Mouse (Mus musculus) liver, postnatal 0 days (tissue): ENCODE results near the gene Mdga1.

Experiments
- CTCF ChIP-seq: sonication (generic); IDR thresholded peaks from 2 replicates; pipeline ENCODE4 v1.5.1; 2016; ENCODE audit warnings: antibody characterized with exemption, low read depth
- EP300 ChIP-seq: IDR thresholded peaks from 2 replicates; pipeline ENCODE4 v1.6.1; 2016; ENCODE audit warnings: antibody characterized with exemption, low read depth, mild to moderate bottlenecking

- TF ChIP-seq CTCF, result peak; percentile 43
- no peak for TF ChIP-seq EP300
Observed at GRCm38 (mm10) chr17:29796787-29797186, 173.1 kb downstream of the Mdga1 start.
